Mouse (Mus musculus) kidney, adult 2 months (tissue): Measurements from ENCODE around the gene Rictor.

ENCODE experiments used
- CTCF ChIP-seq: fragments of 200-500 bp; conservative IDR thresholded peaks from 2 replicates; pipeline ENCODE4 v1.5.1; 2011; ENCODE audit warnings: low read depth, mild to moderate bottlenecking, control low read depth, low read length, moderate library complexity, mixed read lengths; ENCODE audit not compliant: insufficient read depth, insufficient read length
- POLR2A ChIP-seq: fragments of 200-500 bp; IDR thresholded peaks from one replicate; pipeline ENCODE4 v1.6.1; 2011; ENCODE audit warnings: low read depth, low read length, control low read depth

DNA sequence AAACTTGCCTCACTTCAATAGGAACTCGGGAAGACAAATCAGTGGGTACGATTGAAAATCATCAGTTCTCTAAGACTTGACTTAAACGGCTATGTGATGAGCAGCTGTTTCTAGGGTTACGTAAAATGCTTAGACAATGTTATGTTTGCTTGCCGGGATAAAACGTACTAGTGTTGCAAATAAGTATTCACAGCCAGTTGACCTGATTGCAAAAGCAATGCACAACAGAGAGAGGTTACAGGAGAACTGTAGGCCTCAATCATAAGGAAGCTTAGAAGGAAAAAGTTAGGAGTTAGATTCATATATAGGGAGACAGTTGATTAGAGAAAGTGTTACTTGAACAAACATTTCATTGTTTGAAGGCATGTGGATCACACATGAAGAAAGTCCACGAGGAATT is 2.2 kb downstream of the Rictor start:
- TF ChIP-seq CTCF (no peak), POLR2A (no peak)
